Mouse (Mus musculus) limb, embryonic 14.5 days (tissue): ENCODE data around the gene Sap30bp. TPM values are rescaled to one million over a fixed set of nuclear protein-coding genes. Genes with fewer than 3 reads are reported as not detected.

Experiments used
- ATAC-seq: fragments of 200-750 bp; cut with Nextera tagmentation; 2 replicates; pipeline ENCODE4 v1.8.0; 2017; ENCODE audit warnings: low read depth, moderate number of reproducible peaks, moderate TSS enrichment; ENCODE audit not compliant: low FRiP score
- DNase-seq: peaks from one replicate; pipeline ENCODE4 v3.0.0-alpha.2; 2015; ENCODE audit warnings: low spot score
- H3K27ac ChIP-seq: fragments of 300-500 bp; sonication (generic); replicated peaks from 2 replicates; pipeline ENCODE4 v1.5.1; 2014; ENCODE audit warnings: low read depth, mild to moderate bottlenecking, low read length, moderate library complexity, mixed read lengths
- H3K27me3 ChIP-seq: fragments of 300-500 bp; sonication (generic); 2 replicates; pipeline ENCODE4 v1.6.1; 2014; ENCODE audit warnings: low read length, mixed read lengths; ENCODE audit not compliant: control insufficient read depth, insufficient read depth
- H3K36me3 ChIP-seq: fragments of 300-500 bp; sonication (generic); 2 replicates; pipeline ENCODE4 v1.6.1; 2014; ENCODE audit warnings: mild to moderate bottlenecking, low read length, moderate library complexity, mixed read lengths; ENCODE audit not compliant: control insufficient read depth, insufficient read depth
- H3K4me1 ChIP-seq: fragments of 300-500 bp; sonication (generic); 2 replicates; pipeline ENCODE4 v1.6.1; 2014; ENCODE audit warnings: antibody characterized with exemption, low read length, mixed read lengths; ENCODE audit not compliant: control insufficient read depth, insufficient read depth
- H3K4me2 ChIP-seq: fragments of 300-500 bp; sonication (generic); replicated peaks from 2 replicates; pipeline ENCODE4 v1.6.1; 2014; ENCODE audit warnings: low read depth, mild to moderate bottlenecking, low read length, moderate library complexity; ENCODE audit not compliant: severe bottlenecking
- H3K4me3 ChIP-seq: fragments of 300-500 bp; sonication (generic); replicated peaks from 2 replicates; pipeline ENCODE4 v1.5.1; 2014; ENCODE audit warnings: low read length
- H3K9ac ChIP-seq: fragments of 300-500 bp; sonication (generic); 2 replicates; pipeline ENCODE4 v1.6.1; 2014; ENCODE audit warnings: mild to moderate bottlenecking, low read depth, low read length, moderate library complexity; ENCODE audit not compliant: severe bottlenecking
- H3K9me3 ChIP-seq: fragments of 300-500 bp; sonication (generic); 2 replicates; pipeline ENCODE4 v1.6.1; 2016; ENCODE audit warnings: low read length; ENCODE audit not compliant: control insufficient read depth
- POLR2A ChIP-seq: fragments of 200-500 bp; IDR thresholded peaks from 2 replicates; pipeline ENCODE4 v1.8.0; 2012; ENCODE audit warnings: inconsistent platforms, mild to moderate bottlenecking, moderate library complexity, borderline replicate concordance; ENCODE audit not compliant: insufficient read depth, insufficient read length; ENCODE audit errors: extremely low read depth
- WGBS: fragments of 180-500 bp; shearing (Covaris S2); extraction: QIAGEN DNeasy Blood & Tissue Kit; methylation state at CpG from one replicate; pipeline ENCODE4 v1.1.7; 2014; 5-methylcytosine and 5-hydroxymethylcytosine counted together
- polyA plus RNA-seq, 2 experiments: library from polyadenylated mRNA; depleted of rRNA in 1 of 2; stranded (reverse) in 1 of 2; unstranded in 1 of 2; fragments of >200 nt; fragmentation: Nextera tagmentation in 1 of 2; extraction: Ambion mirVana in 1 of 2; gene quantifications; 2 replicates each; pipeline versions ENCODE4 v1.2.1 to v1.2.3; 2012 to 2014

The Sap30bp gene
- polyA plus RNA-seq, 2 experiments = 36.9 to 52.6 TPM

- H3K36me3 ChIP-seq = peaks cover 29% of the 10 kb centered on the region
- peak overlapping the region; percentile 69 for H3K4me2 ChIP-seq
- H3K27me3 ChIP-seq = no peaks in the 10 kb centered on the region
- peak overlapping the region; percentile 38 for H3K4me3 ChIP-seq
- 6% methylated on average over 51 of the region's 54 CpGs for WGBS
- peak overlapping the region; percentile 62 for H3K9ac ChIP-seq
- peak; percentile 75 for DNase-seq
- no peaks in the 10 kb centered on the region; the same call in 1 of the 2 replicates for H3K9me3 ChIP-seq
- peak; percentile 64 for ATAC-seq
- peak overlapping the region; percentile 45 for H3K27ac ChIP-seq
- TF ChIP-seq POLR2A = 0 out of 2 replicates have a peak, but pooled peaks have one; percentile 22
- peaks cover 8% of the 10 kb centered on the region; the same call in 1 of the 2 replicates for H3K4me1 ChIP-seq
Observed at GRCm38 (mm10) chr11:116004840-116005700, 72.0 kb downstream of the Sap30bp start.

- H3K27me3 ChIP-seq = no peaks in the 10 kb centered on the region
- H3K27ac ChIP-seq = no peak overlapping the region
- DNase-seq = no peak
- ATAC-seq = no peak
- peak overlapping the region; percentile 38; the same call in 1 of the 2 replicates for H3K4me3 ChIP-seq
- H3K36me3 ChIP-seq = peaks cover 36% of the 10 kb centered on the region
- H3K9ac ChIP-seq = peak overlapping the region; percentile 62; the same call in 1 of the 2 replicates
- TF ChIP-seq POLR2A = no peak
- H3K9me3 ChIP-seq = no peaks in the 10 kb centered on the region; the same call in 1 of the 2 replicates
- peaks cover 8% of the 10 kb centered on the region; the same call in 1 of the 2 replicates for H3K4me1 ChIP-seq
- WGBS = 65% methylated on average over 9 of the region's 9 CpGs
- H3K4me2 ChIP-seq = peak overlapping the region; percentile 69
Observed at GRCm38 (mm10) chr11:116005701-116006419, 72.8 kb downstream of the Sap30bp start.

- Histone ChIP-seq H3K9ac (no peak overlapping the region), H3K27ac (no peak overlapping the region), H3K9me3 (no peaks in the 10 kb centered on the region; the same call in 1 of the 2 replicates), H3K27me3 (no peaks in the 10 kb centered on the region), H3K4me2 (no peak overlapping the region), H3K36me3 (peaks cover 37% of the 10 kb centered on the region), H3K4me3 (no peak overlapping the region), H3K4me1 (peaks cover 18% of the 10 kb centered on the region)
- no peak for TF ChIP-seq POLR2A
- no peak for ATAC-seq
- no peak for DNase-seq
- WGBS = 85% methylated on average over 25 of the region's 28 CpGs
Observed at GRCm38 (mm10) chr11:116007095-116007850, 74.2 kb downstream of the Sap30bp start.

GRCm38 (mm10) chr11:116008411-116008810 lies 75.3 kb downstream of the Sap30bp start:
- H3K27me3 ChIP-seq = no peaks in the 10 kb centered on the region
- H3K9ac ChIP-seq = no peak overlapping the region
- H3K27ac ChIP-seq = no peak overlapping the region
- WGBS = 84% methylated on average over 11 of the region's 11 CpGs
- peaks cover 37% of the 10 kb centered on the region for H3K36me3 ChIP-seq
- ATAC-seq (no peak), DNase-seq (no peak)
- no peak for TF ChIP-seq POLR2A
- peaks cover 23% of the 10 kb centered on the region for H3K4me1 ChIP-seq
- no peaks in the 10 kb centered on the region for H3K9me3 ChIP-seq
- no peak overlapping the region for H3K4me3 ChIP-seq
- H3K4me2 ChIP-seq = no peak overlapping the region
